Mouse (Mus musculus): ENCODE measurements around the gene Ccdc87. TPM values are rescaled to one million over a fixed set of nuclear protein-coding genes. Genes with fewer than 3 reads are reported as not detected.

Gene Ccdc87
- polyA plus RNA-seq, 1 experiment from 2014 or later: 0.05 TPM

Other genes with a start within 250 kb of the Ccdc87 start
- gene Lrfn4, start 223.7 kb upstream of the Ccdc87 start, polyA plus RNA-seq (2015; fragmentation: Nextera tagmentation; extraction: Ambion mirVana): 3.2 and 4.0 TPM in 2 replicates
- 34.5 and 41.4 TPM in 2 replicates for gene Rce1, start 213.7 kb upstream of the Ccdc87 start, polyA plus RNA-seq (2015; fragmentation: Nextera tagmentation; extraction: Ambion mirVana)
- 0.48 and 0.52 TPM in 2 replicates for gene Gm960, start 140.7 kb upstream of the Ccdc87 start, polyA plus RNA-seq (2015; fragmentation: Nextera tagmentation; extraction: Ambion mirVana)
- gene Sptbn2, start 128.2 kb upstream of the Ccdc87 start, polyA plus RNA-seq (2015; fragmentation: Nextera tagmentation; extraction: Ambion mirVana): 0.18 and 0.56 TPM in 2 replicates
- gene Rbm4b, start 82.9 kb upstream of the Ccdc87 start, polyA plus RNA-seq (2015; fragmentation: Nextera tagmentation; extraction: Ambion mirVana): 30.8 and 36.3 TPM in 2 replicates
- gene Rbm4, start 45.5 kb upstream of the Ccdc87 start, polyA plus RNA-seq (2015; fragmentation: Nextera tagmentation; extraction: Ambion mirVana): 42.2 and 54.1 TPM in 2 replicates
- gene Gm21992, start 27.8 kb upstream of the Ccdc87 start, polyA plus RNA-seq (2015; fragmentation: Nextera tagmentation; extraction: Ambion mirVana): 22.6 and 30.5 TPM in 2 replicates
- 40.2 and 51.1 TPM in 2 replicates for gene Rbm14, start 27.7 kb upstream of the Ccdc87 start, polyA plus RNA-seq (2015; fragmentation: Nextera tagmentation; extraction: Ambion mirVana)
- gene Ccs, start within 50 bp of the Ccdc87 start, polyA plus RNA-seq (2015; fragmentation: Nextera tagmentation; extraction: Ambion mirVana): 33.4 and 41.7 TPM in 2 replicates
- gene Ctsf, start 15.8 kb downstream of the Ccdc87 start, polyA plus RNA-seq (2015; fragmentation: Nextera tagmentation; extraction: Ambion mirVana): 37.4 and 42.6 TPM in 2 replicates
- 2.1 and 9.1 TPM in 2 replicates for gene Actn3, start 38.5 kb downstream of the Ccdc87 start, polyA plus RNA-seq (2015; fragmentation: Nextera tagmentation; extraction: Ambion mirVana)
- 6.6 and 9.9 TPM in 2 replicates for gene Zdhhc24, start 39.3 kb downstream of the Ccdc87 start, polyA plus RNA-seq (2015; fragmentation: Nextera tagmentation; extraction: Ambion mirVana)
- 2.2 and 2.7 TPM in 2 replicates for gene Bbs1, start 67.3 kb downstream of the Ccdc87 start, polyA plus RNA-seq (2015; fragmentation: Nextera tagmentation; extraction: Ambion mirVana)
- gene Dpp3, start 88.9 kb downstream of the Ccdc87 start, polyA plus RNA-seq (2015; fragmentation: Nextera tagmentation; extraction: Ambion mirVana): 63.6 and 84.8 TPM in 2 replicates
- 0.38 and 0.52 TPM in 2 replicates for gene Peli3, start 103.8 kb downstream of the Ccdc87 start, polyA plus RNA-seq (2015; fragmentation: Nextera tagmentation; extraction: Ambion mirVana)
- 82.6 and 97.3 TPM in 2 replicates for gene Mrpl11, start 122.8 kb downstream of the Ccdc87 start, polyA plus RNA-seq (2015; fragmentation: Nextera tagmentation; extraction: Ambion mirVana)
- gene Npas4, start 150.9 kb downstream of the Ccdc87 start, polyA plus RNA-seq (2015; fragmentation: Nextera tagmentation; extraction: Ambion mirVana): 0.10 and 0.23 TPM in 2 replicates
- gene Slc29a2, start 184.5 kb downstream of the Ccdc87 start, polyA plus RNA-seq (2015; fragmentation: Nextera tagmentation; extraction: Ambion mirVana): 8.8 and 11.1 TPM in 2 replicates
- gene B4gat1, start 199.5 kb downstream of the Ccdc87 start, polyA plus RNA-seq (2015; fragmentation: Nextera tagmentation; extraction: Ambion mirVana): 43.1 and 43.6 TPM in 2 replicates
- 1.4 and 1.5 TPM in 2 replicates for gene AC124502.3, start 199.5 kb downstream of the Ccdc87 start, polyA plus RNA-seq (2015; fragmentation: Nextera tagmentation; extraction: Ambion mirVana)
- 23.0 and 31.9 TPM in 2 replicates for gene Brms1, start 202.0 kb downstream of the Ccdc87 start, polyA plus RNA-seq (2015; fragmentation: Nextera tagmentation; extraction: Ambion mirVana)
- gene Rin1, start 211.1 kb downstream of the Ccdc87 start, polyA plus RNA-seq (2015; fragmentation: Nextera tagmentation; extraction: Ambion mirVana): 1.9 and 3.3 TPM in 2 replicates
- 18.1 and 39.3 TPM in 2 replicates for gene Cd248, start 228.7 kb downstream of the Ccdc87 start, polyA plus RNA-seq (2015; fragmentation: Nextera tagmentation; extraction: Ambion mirVana)
- gene Tmem151a, start 246.2 kb downstream of the Ccdc87 start, polyA plus RNA-seq (2015; fragmentation: Nextera tagmentation; extraction: Ambion mirVana): 3.0 and 4.5 TPM in 2 replicates
- 82.0 and 92.3 TPM in 2 replicates for gene Yif1a, start 249.2 kb downstream of the Ccdc87 start, polyA plus RNA-seq (2015; fragmentation: Nextera tagmentation; extraction: Ambion mirVana)

All from heart, embryonic 15.5 days (tissue).